ENCODE assay signal across 11 mouse cellular contexts in genomic region chr9:96960241-96960640, GRCm38 (mm10). TPM values are rescaled to one million over a fixed set of nuclear protein-coding genes. Genes with fewer than 3 reads are reported as not detected.
DNase-seq lines count a peak whose midpoint lies in the region; ATAC-seq and TF ChIP-seq lines count a peak whose summit lies in the region.
"Had no signal": no experiment of that assay in that cellular context is flagged by ENCODE, and none has a peak within 500 bp of the region (broad histone marks: within the 10 kb centered on the region; RNA-seq: fewer than 3 reads in every experiment).

No protein-coding gene starts in this region.

- in situ Hi-C loops in ES-E14 (cut with MboI; ENCODE audit: low sequenced_read_pairs in 2 of 2, unreplicated experiment in 2 of 2), result no loop called here

- H3K4me2 ChIP-seq in hindbrain, postnatal 0 days (ENCODE audit: low read depth, low read length), result no peak overlapping the region
- H3K4me2 ChIP-seq: hindbrain, embryonic 15.5 days; limb, embryonic 13.5 days had no signal

- no peaks in the 10 kb centered on the region for H3K9me3 ChIP-seq in hindbrain, postnatal 0 days (ENCODE audit: low read length)
- peaks cover 1% of the 10 kb centered on the region; the same call in 1 of the 2 replicates for H3K9me3 ChIP-seq in hindbrain, embryonic 10.5 days
- no peaks in the 10 kb centered on the region for H3K9me3 ChIP-seq in ES-E14 (ENCODE audit: control insufficient read depth, insufficient read depth, low read depth, low read length)
- H3K9me3 ChIP-seq: hindbrain, embryonic 15.5 days; limb, embryonic 13.5 days had no signal

- H3K4me1 ChIP-seq in hindbrain, postnatal 0 days (ENCODE audit: insufficient read depth, low read length), result peaks cover 28% of the 10 kb centered on the region
- peaks cover 96% of the 10 kb centered on the region for H3K4me1 ChIP-seq in hindbrain, embryonic 10.5 days (replicated peaks)
- peaks cover 0 to 14% of the 10 kb centered on the region in 2 experiments; a peak in 2 of 4 replicates for H3K4me1 ChIP-seq in ES-E14 (ENCODE audit: control insufficient read depth in 2 of 2, insufficient read depth in 2 of 2, low read length in 2 of 2, poor library complexity in 1 of 2)

- DNase-seq in hindbrain, postnatal 0 days (ENCODE audit: low spot score), result no peak
- no peak for DNase-seq in hindbrain, embryonic 10.5 days (ENCODE audit: low spot score)
- DNase-seq in A20 (ENCODE audit: low read depth, low spot score), result peak; percentile 48
- DNase-seq in ES-E14 (ENCODE audit: low read depth, low spot score), result peak; percentile 50
- peak; percentile 60 to 73 for DNase-seq in kidney, postnatal 25 days
- DNase-seq in adrenal gland, postnatal 14 days, result no peak
- DNase-seq in heart, postnatal 25 days (ENCODE audit: low spot score), result no peak
- no peak for DNase-seq in embryo, embryonic 11 days

- H3K27me3 ChIP-seq in hindbrain, postnatal 0 days (ENCODE audit: insufficient read depth, low read length), result no peaks in the 10 kb centered on the region
- peaks cover 4% of the 10 kb centered on the region; the same call in 1 of the 2 replicates for H3K27me3 ChIP-seq in hindbrain, embryonic 10.5 days (ENCODE audit: insufficient read depth, poor library complexity, severe bottlenecking)
- H3K27me3 ChIP-seq: hindbrain, embryonic 15.5 days; limb, embryonic 13.5 days had no signal

- TF ChIP-seq CTCF in hindbrain, postnatal 0 days (IDR thresholded peaks at IDR 0.05; ENCODE audit: low read depth), result peak; percentile 67

- ATAC-seq in hindbrain, postnatal 0 days, result no peak

- H3K9ac ChIP-seq in hindbrain, postnatal 0 days (replicated peaks; ENCODE audit: low read length), result no peak overlapping the region
- H3K9ac ChIP-seq in ES-E14 (ENCODE audit: insufficient read depth, low read depth, low read length, poor library complexity, severe bottlenecking), result no peak overlapping the region
- H3K9ac ChIP-seq: hindbrain, embryonic 15.5 days; limb, embryonic 13.5 days had no signal

- 90% methylated on average over 4 of the region's 4 CpGs for WGBS in hindbrain, postnatal 0 days
- WGBS in hindbrain, embryonic 10.5 days, result 81% methylated on average over 4 of the region's 4 CpGs

- intact Hi-C loops in heart, postnatal 25 days (cut with DNase I), result loop anchor here (2.0 kb wide), 2 partner anchors 43 to 59 kb away; partner anchors contain the start of gene Spsb4

- no peak overlapping the region for H3K4me3 ChIP-seq in hindbrain, postnatal 0 days (ENCODE audit: low read length)
- H3K4me3 ChIP-seq in hindbrain, embryonic 10.5 days, result no peak overlapping the region
- no peak overlapping the region for H3K4me3 ChIP-seq in ES-E14 (ENCODE audit: insufficient read depth in 1 of 2, low read depth in 1 of 2, low read length in 2 of 2, poor library complexity in 1 of 2, severe bottlenecking in 1 of 2)
- H3K4me3 ChIP-seq: hindbrain, embryonic 15.5 days; limb, embryonic 13.5 days; myocyte had no signal

- H3K36me3 ChIP-seq in hindbrain, postnatal 0 days (ENCODE audit: insufficient read depth, low read length), result no peaks in the 10 kb centered on the region
- H3K36me3 ChIP-seq in hindbrain, embryonic 10.5 days, result peaks cover 58% of the 10 kb centered on the region
- no peaks in the 10 kb centered on the region for H3K36me3 ChIP-seq in ES-E14 (ENCODE audit: control insufficient read depth, insufficient read depth, low read length, poor library complexity, severe bottlenecking)
- H3K36me3 ChIP-seq: hindbrain, embryonic 15.5 days had no signal

- no peak overlapping the region for H3K27ac ChIP-seq in hindbrain, postnatal 0 days
- no peak overlapping the region for H3K27ac ChIP-seq in hindbrain, embryonic 10.5 days
- no peak overlapping the region for H3K27ac ChIP-seq in ES-E14 (ENCODE audit: insufficient read depth, low read depth, low read length, poor library complexity, severe bottlenecking)
- H3K27ac ChIP-seq: hindbrain, embryonic 15.5 days; limb, embryonic 13.5 days had no signal

TF ChIP-seq in ES-E14, 5 proteins besides CTCF, POLR2A, EP300 and RAD21:
- TF ChIP-seq ZC3H11A (IDR thresholded peaks at IDR 0.05; ENCODE audit: borderline replicate concordance, low read depth, low read length) (no peak), MAFK (IDR thresholded peaks at IDR 0.05; ENCODE audit: insufficient read depth, low read depth, low read length) (no peak), ZNF384 (IDR thresholded peaks at IDR 0.05; ENCODE audit: low read depth, low read length) (no peak), HCFC1 (IDR thresholded peaks at IDR 0.05; ENCODE audit: borderline replicate concordance, insufficient read depth, low read length) (no peak), CHD2 (IDR thresholded peaks at IDR 0.05; ENCODE audit: low read depth, low read length) (no peak)

RNA-seq across cellular contexts. Expression of gene Spsb4, which starts 58.4 kb away (rescaled TPM):
- total RNA-seq in hindbrain, postnatal 0 days (2014; rRNA removed), result 67.1 and 82.8 TPM in 2 replicates
- 36.2 and 37.2 TPM in 2 replicates for polyA plus RNA-seq in hindbrain, postnatal 0 days (2015; fragmentation: Nextera tagmentation; extraction: Ambion mirVana)
- polyA plus RNA-seq in hindbrain, embryonic 10.5 days (2016; fragmentation: Nextera tagmentation; extraction: Ambion mirVana), result 159 and 169 TPM in 2 replicates
- total RNA-seq in ES-E14 (2012; rRNA removed), result 1.6 and 1.7 TPM in 2 replicates
- 1.5 and 1.7 TPM in 2 replicates for total RNA-seq in adrenal gland, postnatal 14 days (2021)
- 10 to 100 TPM in 1 of 2 experiments, 1 to 10 TPM in 1; 5.6 to 10.5 TPM for total RNA-seq in heart, postnatal 25 days (2021)

Comparison
In these comparisons a context has a peak if more than half of its experiments do, and no peak if none do; other contexts are left out.
1. DNase-seq: peak in A20 (single experiment), ES-E14 (single experiment) and kidney, postnatal 25 days (2 of 2); none in hindbrain, postnatal 0 days (single experiment), hindbrain, embryonic 10.5 days (single experiment), adrenal gland, postnatal 14 days (single experiment), heart, postnatal 25 days (single experiment) and embryo, embryonic 11 days (single experiment).